Mouse (Mus musculus) hindbrain, embryonic 12.5 days (tissue): ENCODE results near the gene Slc16a12. TPM values are rescaled to one million over a fixed set of nuclear protein-coding genes. Genes with fewer than 3 reads are reported as not detected.
A peak's percentile ranks its signal among the peaks of the same experiment; 100 is the strongest.
"Not testable (repeated sequence)": the region's sequence is repeated elsewhere in the genome, so short reads cannot be mapped to it uniquely, and the experiment has no call there.

Source experiments
- ATAC-seq: fragments of 200-750 bp; cut with Nextera tagmentation; 2 replicates; pipeline ENCODE4 v1.8.0; 2017; ENCODE audit warnings: moderate TSS enrichment; ENCODE audit not compliant: low FRiP score
- H3K27ac ChIP-seq: fragments of 300-500 bp; sonication (generic); 2 replicates; pipeline ENCODE4 v1.5.1; 2016; ENCODE audit warnings: mild to moderate bottlenecking
- H3K27me3 ChIP-seq: fragments of 300-500 bp; sonication (generic); 2 replicates; pipeline ENCODE4 v1.6.1; 2016; ENCODE audit warnings: mild to moderate bottlenecking
- H3K36me3 ChIP-seq: fragments of 300-500 bp; sonication (generic); 2 replicates; pipeline ENCODE4 v1.6.1; 2016; ENCODE audit warnings: mild to moderate bottlenecking
- H3K4me1 ChIP-seq: fragments of 300-500 bp; sonication (generic); 2 replicates; pipeline ENCODE4 v1.6.1; 2016
- H3K4me2 ChIP-seq: fragments of 300-500 bp; sonication (generic); replicated peaks from 2 replicates; pipeline ENCODE4 v1.6.1; 2016; ENCODE audit warnings: mild to moderate bottlenecking
- H3K4me3 ChIP-seq: fragments of 300-500 bp; sonication (generic); 2 replicates; pipeline ENCODE4 v1.5.1; 2016; ENCODE audit warnings: mild to moderate bottlenecking
- H3K9ac ChIP-seq: fragments of 300-500 bp; sonication (generic); 2 replicates; pipeline ENCODE4 v1.6.1; 2016; ENCODE audit warnings: mild to moderate bottlenecking, moderate library complexity
- H3K9me3 ChIP-seq: fragments of 300-500 bp; sonication (generic); replicated peaks from 2 replicates; pipeline ENCODE4 v1.6.1; 2016; ENCODE audit warnings: mild to moderate bottlenecking
- WGBS: fragments of 180-500 bp; shearing (Covaris S2); methylation state at CpG from one replicate; pipeline ENCODE4 v1.1.7; 2016; 5-methylcytosine and 5-hydroxymethylcytosine counted together
- polyA plus RNA-seq: library from polyadenylated mRNA; unstranded; fragments of >200 nt; fragmentation: Nextera tagmentation; extraction: Ambion mirVana; gene quantifications from 2 replicates; pipeline ENCODE4 v1.2.1, GENCODE M21; 2016

The Slc16a12 gene
- polyA plus RNA-seq, 1 experiment from 2014 or later = 2.5 TPM

DNA sequence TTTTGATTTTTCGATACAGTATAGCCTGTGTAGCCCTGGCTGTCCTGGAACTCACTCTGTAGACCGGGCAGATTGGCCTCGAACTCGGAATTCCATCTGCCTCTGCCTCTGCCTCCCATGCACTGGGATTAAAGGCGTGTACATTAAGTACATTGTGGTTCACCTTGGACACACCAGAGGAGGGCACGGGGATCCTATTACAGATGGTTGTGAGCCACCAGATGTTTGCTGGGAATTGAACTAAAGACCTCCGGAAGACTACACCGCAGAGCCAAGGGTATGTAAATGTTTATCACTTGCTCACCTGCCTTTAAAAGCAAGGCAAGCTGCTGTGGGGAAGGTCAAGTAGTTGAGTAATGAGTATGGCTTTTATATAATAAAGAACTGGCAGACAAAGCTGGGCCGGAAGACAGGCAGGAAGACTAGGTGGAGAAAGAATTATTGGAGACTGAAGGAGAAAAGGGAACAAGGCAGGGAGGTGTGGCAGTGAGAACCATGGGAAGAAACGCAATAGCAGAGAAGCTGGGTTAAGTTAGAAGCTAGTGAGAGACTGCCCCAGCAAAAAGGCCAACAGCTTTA, 91.8 kb downstream of the Slc16a12 start:
- no peaks in the 10 kb centered on the region for H3K36me3 ChIP-seq
- 84% methylated on average over 10 of the region's 10 CpGs for WGBS
- H3K4me2 ChIP-seq = no peak overlapping the region
- no peak for ATAC-seq
- H3K9me3 ChIP-seq = no peaks in the 10 kb centered on the region
- no peak overlapping the region for H3K4me3 ChIP-seq
- no peaks in the 10 kb centered on the region for H3K4me1 ChIP-seq
- H3K9ac ChIP-seq = no peak overlapping the region
- no peaks in the 10 kb centered on the region for H3K27me3 ChIP-seq
- no peak overlapping the region for H3K27ac ChIP-seq

DNA sequence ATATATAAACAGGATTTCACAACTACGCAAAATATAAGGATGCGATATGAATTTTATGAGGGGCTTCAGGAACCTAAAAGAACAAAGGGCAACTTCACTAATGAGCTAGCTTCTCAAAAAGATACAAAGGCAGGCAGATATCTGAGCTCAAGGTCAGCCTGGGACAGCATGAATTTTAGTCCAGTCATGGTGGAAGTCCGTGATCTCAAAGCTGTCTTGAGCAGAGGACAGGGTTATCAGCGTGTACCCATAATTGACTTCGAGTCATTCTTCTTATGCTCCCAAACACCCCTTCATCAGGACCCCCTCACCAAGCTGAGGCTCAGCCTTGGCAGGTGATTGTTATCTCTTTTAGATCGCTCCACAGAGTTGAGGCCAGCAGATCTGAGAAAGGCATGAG, 96.1 kb downstream of the Slc16a12 start:
- no peak for ATAC-seq
- H3K27me3 ChIP-seq = no peaks in the 10 kb centered on the region
- no peak overlapping the region for H3K4me2 ChIP-seq
- no peak overlapping the region for H3K27ac ChIP-seq
- 92% methylated on average over 6 of the region's 6 CpGs for whole genome bisulfite sequencing
- H3K4me3 ChIP-seq = no peak overlapping the region
- H3K4me1 ChIP-seq = no peaks in the 10 kb centered on the region
- no peaks in the 10 kb centered on the region for H3K36me3 ChIP-seq
- no peak overlapping the region for H3K9ac ChIP-seq
- no peaks in the 10 kb centered on the region for H3K9me3 ChIP-seq

DNA sequence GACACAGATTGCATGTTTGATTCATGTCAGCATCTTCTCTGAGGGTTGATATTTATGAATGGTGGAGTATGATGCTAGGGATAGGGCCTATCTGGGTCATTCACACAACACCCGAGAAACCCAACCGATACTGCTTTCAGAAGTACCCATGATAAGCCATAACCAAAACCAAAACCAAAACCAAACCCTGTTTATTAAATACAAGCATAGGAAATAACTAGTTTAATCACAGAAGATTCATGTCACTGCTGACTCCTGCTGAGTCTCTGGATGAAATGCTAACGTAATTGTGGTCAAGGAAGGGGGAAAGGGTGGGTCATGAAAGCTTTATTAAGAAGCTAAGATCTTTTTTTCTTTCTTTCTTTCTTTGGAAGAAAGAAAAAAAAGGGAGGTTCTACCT, 96.8 kb downstream of the Slc16a12 start:
- Histone ChIP-seq H3K4me3 (no peak overlapping the region), H3K9me3 (no peaks in the 10 kb centered on the region), H3K4me2 (no peak overlapping the region), H3K36me3 (no peaks in the 10 kb centered on the region), H3K27me3 (no peaks in the 10 kb centered on the region), H3K9ac (no peak overlapping the region), H3K4me1 (no peaks in the 10 kb centered on the region), H3K27ac (no peak overlapping the region)
- ATAC-seq = no peak
- WGBS = 88% methylated on average over 3 of the region's 3 CpGs

DNA sequence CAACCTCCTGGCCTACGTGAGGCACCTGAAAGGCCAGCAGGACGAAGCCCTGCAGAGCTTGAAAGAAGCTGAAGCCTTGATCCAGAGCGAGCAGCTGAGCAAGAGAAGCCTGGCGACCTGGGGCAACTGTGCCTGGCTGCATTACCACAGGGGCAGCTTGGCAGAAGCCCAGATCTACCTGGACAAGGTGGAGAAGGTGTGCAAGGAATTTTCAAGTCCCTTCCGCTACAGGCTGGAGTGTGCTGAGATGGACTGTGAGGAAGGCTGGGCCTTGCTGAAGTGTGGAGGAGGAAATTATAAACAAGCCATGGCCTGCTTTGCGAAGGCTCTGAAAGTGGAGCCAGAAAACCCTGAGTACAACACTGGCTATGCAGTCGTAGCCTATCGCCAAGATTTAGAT, 99.5 kb downstream of the Slc16a12 start:
- WGBS = 87% methylated on average over 8 of the region's 8 CpGs

DNA sequence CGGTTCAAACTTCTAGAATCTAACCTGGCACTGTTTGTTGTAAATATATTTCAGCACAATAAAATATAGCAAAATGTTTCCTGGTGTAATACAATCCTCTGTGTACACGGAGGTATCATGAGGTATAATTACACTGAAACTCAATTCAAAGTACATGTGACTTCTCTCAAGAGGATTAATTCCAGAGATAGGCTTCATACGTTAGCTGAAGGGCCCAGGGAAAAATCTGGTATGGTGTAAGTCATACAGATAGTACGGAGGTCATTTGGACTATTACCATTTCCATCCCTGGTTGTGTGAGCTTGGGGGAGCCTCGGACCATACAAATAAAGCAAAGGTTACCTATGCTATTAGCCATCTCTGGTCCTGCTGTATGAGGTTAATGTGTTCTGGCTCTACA, 104.5 kb downstream of the Slc16a12 start:
- H3K36me3 ChIP-seq = no peaks in the 10 kb centered on the region
- whole genome bisulfite sequencing = 83% methylated on average over 5 of the region's 5 CpGs

More for the DNA sequence above, 99.5 kb downstream of the Slc16a12 start:
- not testable (repeated sequence) for H3K4me3 ChIP-seq, H3K27ac ChIP-seq, H3K4me1 ChIP-seq, H3K4me2 ChIP-seq, ATAC-seq, H3K9me3 ChIP-seq, H3K9ac ChIP-seq, H3K27me3 ChIP-seq, H3K36me3 ChIP-seq

DNA sequence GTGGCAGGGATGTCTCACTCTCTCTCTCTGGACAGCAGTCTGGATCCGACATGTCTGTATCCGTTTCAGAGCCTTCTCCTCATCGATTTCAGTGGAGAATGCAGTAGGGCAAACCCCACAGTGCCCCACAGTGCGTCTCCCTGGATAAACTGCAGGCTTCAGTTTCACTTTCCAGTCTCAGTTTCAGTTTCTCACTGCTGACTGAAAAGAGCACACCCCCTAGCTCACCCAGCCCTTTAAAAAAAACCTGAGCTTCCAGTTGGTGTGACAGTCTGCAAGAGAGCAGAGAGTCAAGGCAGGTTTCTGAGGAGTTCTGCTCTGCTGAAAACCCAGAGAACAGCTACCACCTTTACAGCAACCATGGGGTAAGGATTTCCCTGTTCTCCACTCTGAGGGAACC, 106.5 kb downstream of the Slc16a12 start, which contains the start of the genes Ifit1bl2 and Ifit1:
TSS of gene Ifit1bl2 (minus strand) at position 121 of the 400 bp plus-strand sequence.
TSS of gene Ifit1 (plus strand) at position 249 of the 400 bp plus-strand sequence.
- Histone ChIP-seq H3K27me3 (no peaks in the 10 kb centered on the region), H3K36me3 (no peaks in the 10 kb centered on the region), H3K4me1 (peaks cover 2% of the 10 kb centered on the region; the same call in 1 of the 2 replicates), H3K9me3 (no peaks in the 10 kb centered on the region), H3K4me2 (no peak within 1 kb of the TSS), H3K4me3 (no peak within 1 kb of the TSS), H3K9ac (no peak within 1 kb of the TSS; the same call in 1 of the 2 replicates), H3K27ac (no peak within 1 kb of the TSS)
- no peak for ATAC-seq
- WGBS = 58% methylated on average over 4 of the region's 4 CpGs

More for the DNA sequence above, 104.5 kb downstream of the Slc16a12 start:
- Histone ChIP-seq H3K27me3 (no peaks in the 10 kb centered on the region), H3K9ac (no peak overlapping the region), H3K4me3 (no peak overlapping the region), H3K27ac (no peak overlapping the region), H3K4me2 (no peak overlapping the region), H3K4me1 (peaks cover 2% of the 10 kb centered on the region; the same call in 1 of the 2 replicates), H3K9me3 (no peaks in the 10 kb centered on the region)
- ATAC-seq = no peak

DNA sequence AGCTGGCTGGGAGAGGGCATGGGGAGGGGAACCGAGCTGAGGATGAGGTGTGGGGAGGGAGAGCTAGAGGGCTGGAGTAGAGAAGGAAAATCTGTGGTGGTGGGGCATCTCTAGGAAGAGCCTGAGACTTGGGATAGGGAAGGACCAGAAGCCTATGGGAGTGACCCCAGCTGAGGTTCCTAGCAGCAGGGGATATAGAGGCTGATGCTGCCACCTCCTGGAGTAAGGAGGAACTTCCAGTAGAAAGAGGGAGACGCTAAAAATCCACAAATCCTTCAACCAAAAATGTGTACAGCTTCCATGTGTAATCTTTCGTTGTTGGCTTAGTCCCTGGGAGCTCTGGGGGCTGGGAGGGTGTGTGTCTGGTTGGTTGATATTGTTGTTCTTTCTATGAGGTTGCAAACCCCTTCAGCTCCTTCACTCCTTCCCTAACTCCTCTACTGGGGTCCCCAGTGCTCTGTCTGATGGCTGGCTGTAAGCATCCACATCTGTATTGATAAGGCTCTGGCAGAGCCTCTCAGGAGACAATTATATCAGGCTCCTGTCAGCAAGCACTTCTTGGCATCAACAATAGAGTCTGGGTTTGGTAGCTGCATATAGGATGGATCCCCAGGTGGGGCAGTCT, 110.0 kb downstream of the Slc16a12 start:
- Histone ChIP-seq H3K27ac (no peak overlapping the region), H3K4me1 (peaks cover 2% of the 10 kb centered on the region; the same call in 1 of the 2 replicates), H3K4me3 (no peak overlapping the region), H3K27me3 (no peaks in the 10 kb centered on the region), H3K9ac (no peak overlapping the region), H3K4me2 (no peak overlapping the region), H3K9me3 (no peaks in the 10 kb centered on the region), H3K36me3 (no peaks in the 10 kb centered on the region)
- ATAC-seq = peak; percentile 69
- WGBS = 13% methylated on average over 3 of the region's 3 CpGs

DNA sequence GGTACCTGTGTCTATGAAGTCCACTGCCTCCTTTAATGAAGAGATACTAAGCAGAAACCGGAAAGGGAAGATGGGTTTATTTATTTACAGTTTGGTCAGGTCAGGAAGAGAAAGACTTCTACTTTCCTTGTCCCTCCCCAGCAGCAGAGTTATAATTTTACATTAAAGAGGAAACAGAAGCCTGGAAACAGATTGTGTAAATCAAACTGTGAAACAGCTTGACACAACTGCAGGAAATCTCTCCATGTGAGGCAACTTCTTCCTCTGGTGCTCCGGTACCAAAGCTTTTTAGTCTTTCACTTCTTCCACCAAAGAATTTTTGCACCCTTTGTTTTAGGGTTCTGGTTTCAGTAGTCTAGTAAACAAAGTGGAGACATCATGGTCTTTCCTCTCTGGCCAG, 113.6 kb downstream of the Slc16a12 start:
- Histone ChIP-seq H3K4me1 (no peaks in the 10 kb centered on the region), H3K27ac (no peak overlapping the region), H3K9ac (no peak overlapping the region), H3K27me3 (no peaks in the 10 kb centered on the region), H3K4me3 (no peak overlapping the region), H3K9me3 (no peaks in the 10 kb centered on the region), H3K4me2 (no peak overlapping the region), H3K36me3 (no peaks in the 10 kb centered on the region)
- WGBS = 79% methylated on average over 2 of the region's 2 CpGs
- no peak for ATAC-seq

DNA sequence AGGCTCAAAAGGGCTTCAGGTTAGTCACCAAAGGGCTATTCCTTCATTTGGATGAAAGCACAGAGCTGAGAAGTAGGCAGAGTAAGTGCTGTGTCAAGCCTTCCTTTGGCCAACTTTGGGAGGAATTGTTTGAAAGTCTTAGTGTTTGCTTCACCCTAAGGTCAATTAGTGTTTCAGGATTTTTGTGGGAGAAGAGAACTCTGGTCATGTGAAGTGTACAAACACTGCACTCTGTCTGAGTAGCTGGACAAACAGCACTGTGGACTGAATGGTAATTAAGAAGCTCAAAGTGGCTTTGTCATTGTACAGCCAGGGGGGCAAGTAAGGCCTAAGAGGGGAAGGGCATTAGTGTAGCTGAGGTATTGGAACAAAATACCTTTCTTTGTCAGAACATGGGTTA, 115.6 kb downstream of the Slc16a12 start:
- H3K27me3 ChIP-seq = no peaks in the 10 kb centered on the region
- H3K27ac ChIP-seq = no peak overlapping the region
- no peaks in the 10 kb centered on the region for H3K4me1 ChIP-seq
- H3K36me3 ChIP-seq = no peaks in the 10 kb centered on the region
- H3K9ac ChIP-seq = no peak overlapping the region
- H3K4me2 ChIP-seq = no peak overlapping the region
- H3K4me3 ChIP-seq = no peak overlapping the region
- H3K9me3 ChIP-seq = no peaks in the 10 kb centered on the region
- no peak for ATAC-seq

DNA sequence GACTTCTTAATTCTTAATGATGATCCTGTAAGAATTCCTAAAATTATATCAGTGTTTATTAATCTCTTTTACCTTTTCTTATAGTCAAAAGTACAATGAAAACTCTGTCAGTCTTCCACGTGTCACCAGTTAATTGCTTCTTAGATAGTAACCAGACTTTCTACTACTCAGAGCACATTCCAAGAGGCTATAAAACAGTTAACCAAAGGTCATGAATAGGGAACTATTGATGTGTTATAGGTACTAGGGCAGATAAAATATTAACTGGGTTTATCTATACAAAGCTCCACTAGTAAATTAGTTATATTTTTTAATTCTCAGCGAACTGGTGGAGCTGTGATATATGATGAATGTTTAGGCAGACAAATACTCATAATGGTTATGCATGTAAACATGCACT, 119.6 kb downstream of the Slc16a12 start:
- no peak overlapping the region for H3K4me3 ChIP-seq
- H3K9me3 ChIP-seq = no peaks in the 10 kb centered on the region
- H3K4me2 ChIP-seq = no peak overlapping the region
- 80% methylated on average over 2 of the region's 2 CpGs for WGBS
- H3K27me3 ChIP-seq = no peaks in the 10 kb centered on the region
- H3K4me1 ChIP-seq = no peaks in the 10 kb centered on the region
- H3K36me3 ChIP-seq = no peaks in the 10 kb centered on the region
- H3K27ac ChIP-seq = no peak overlapping the region
- no peak overlapping the region for H3K9ac ChIP-seq
- ATAC-seq = no peak

DNA sequence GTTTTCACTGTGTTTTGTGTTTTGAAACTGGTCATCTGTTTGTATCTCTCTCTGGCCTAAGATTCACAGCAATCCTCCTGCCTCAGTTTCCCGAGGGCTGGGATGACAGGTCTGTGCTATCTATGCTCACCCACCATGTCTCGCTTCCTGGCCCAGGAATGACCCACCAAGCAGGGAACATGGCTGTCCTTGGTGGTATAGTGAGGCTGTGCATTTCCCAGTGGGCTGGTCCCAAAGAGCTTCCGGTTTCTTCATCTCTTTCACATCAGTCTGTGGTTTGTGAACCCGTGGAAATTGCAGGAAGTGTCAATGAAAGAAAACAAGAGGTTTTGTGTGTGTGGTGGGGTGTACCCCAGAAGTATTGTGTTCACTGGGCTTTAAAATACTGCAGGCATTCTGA, 122.4 kb downstream of the Slc16a12 start:
- Histone ChIP-seq H3K27ac (no peak overlapping the region), H3K4me3 (no peak overlapping the region), H3K27me3 (no peaks in the 10 kb centered on the region), H3K4me1 (no peaks in the 10 kb centered on the region), H3K36me3 (no peaks in the 10 kb centered on the region), H3K9ac (no peak overlapping the region), H3K4me2 (no peak overlapping the region), H3K9me3 (no peaks in the 10 kb centered on the region)
- 84% methylated on average over 4 of the region's 4 CpGs for WGBS
- no peak for ATAC-seq

DNA sequence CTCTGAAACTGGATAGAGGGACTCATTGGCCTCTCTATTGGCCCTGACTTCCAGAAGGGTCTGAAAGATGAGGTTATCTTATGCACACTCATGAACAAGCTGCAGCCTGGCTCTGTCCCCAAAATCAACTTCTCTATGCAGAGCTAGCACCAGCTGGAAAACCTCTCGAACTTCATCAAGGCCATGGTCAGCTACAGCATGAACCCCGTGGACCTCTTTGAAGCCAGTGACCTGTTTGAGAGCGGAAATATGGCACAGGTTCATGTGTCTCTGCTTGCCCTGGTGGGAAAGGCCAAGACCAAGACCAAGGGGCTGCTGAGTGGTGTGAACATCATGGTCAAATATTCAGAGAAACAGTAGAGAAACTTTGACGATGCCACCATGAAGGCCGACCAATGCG, 123.3 kb downstream of the Slc16a12 start:
- 93% methylated on average over 6 of the region's 6 CpGs for WGBS
- ATAC-seq = no peak
- H3K9me3 ChIP-seq = no peaks in the 10 kb centered on the region
- no peak overlapping the region for H3K9ac ChIP-seq
- H3K27ac ChIP-seq = no peak overlapping the region
- H3K27me3 ChIP-seq = no peaks in the 10 kb centered on the region
- no peak overlapping the region for H3K4me3 ChIP-seq
- no peak overlapping the region for H3K4me2 ChIP-seq
- H3K4me1 ChIP-seq = no peaks in the 10 kb centered on the region
- no peaks in the 10 kb centered on the region for H3K36me3 ChIP-seq

DNA sequence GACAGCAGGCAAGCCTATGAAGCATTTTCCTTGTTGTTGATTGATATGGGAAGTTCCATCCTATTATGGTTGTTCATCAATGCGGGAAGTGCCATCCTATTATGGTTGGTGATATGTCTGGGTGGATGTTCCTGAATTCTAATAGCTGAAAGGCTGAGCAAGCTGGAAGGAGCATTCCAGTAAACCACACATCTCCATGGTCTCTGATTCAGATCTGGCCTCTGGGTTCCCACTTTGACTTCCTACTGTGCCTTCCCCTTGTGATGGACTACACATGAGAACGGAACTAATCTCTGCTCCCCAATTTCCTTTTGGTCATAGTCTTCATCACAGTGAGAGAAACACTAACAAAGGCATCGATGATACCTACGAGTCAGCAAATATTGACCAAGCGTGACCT, 126.2 kb downstream of the Slc16a12 start:
- WGBS = 94% methylated on average over 5 of the region's 5 CpGs
- no peak for ATAC-seq
- H3K4me2 ChIP-seq = no peak overlapping the region
- H3K9ac ChIP-seq = no peak overlapping the region
- H3K27me3 ChIP-seq = no peaks in the 10 kb centered on the region
- H3K27ac ChIP-seq = no peak overlapping the region
- no peaks in the 10 kb centered on the region for H3K4me1 ChIP-seq
- H3K9me3 ChIP-seq = no peaks in the 10 kb centered on the region
- H3K36me3 ChIP-seq = no peaks in the 10 kb centered on the region
- H3K4me3 ChIP-seq = no peak overlapping the region
